Mouse (Mus musculus): ENCODE results near the gene Txlnb. TPM values are rescaled to one million over a fixed set of nuclear protein-coding genes. Genes with fewer than 3 reads are reported as not detected.
"Not testable (repeated sequence)": the region's sequence is repeated elsewhere in the genome, so short reads cannot be mapped to it uniquely, and the experiment has no call there.

The Txlnb gene
- polyA plus RNA-seq (2012; rRNA removed) = 0.19 and 0.27 TPM in 2 replicates

GRCm38 (mm10) chr10:17795767-17796631 is at the start of gene Txlnb:
Txlnb (plus strand) TSS chr10:17796226.
- DNase-seq (ENCODE audit: low read depth) = no peak

DNA sequence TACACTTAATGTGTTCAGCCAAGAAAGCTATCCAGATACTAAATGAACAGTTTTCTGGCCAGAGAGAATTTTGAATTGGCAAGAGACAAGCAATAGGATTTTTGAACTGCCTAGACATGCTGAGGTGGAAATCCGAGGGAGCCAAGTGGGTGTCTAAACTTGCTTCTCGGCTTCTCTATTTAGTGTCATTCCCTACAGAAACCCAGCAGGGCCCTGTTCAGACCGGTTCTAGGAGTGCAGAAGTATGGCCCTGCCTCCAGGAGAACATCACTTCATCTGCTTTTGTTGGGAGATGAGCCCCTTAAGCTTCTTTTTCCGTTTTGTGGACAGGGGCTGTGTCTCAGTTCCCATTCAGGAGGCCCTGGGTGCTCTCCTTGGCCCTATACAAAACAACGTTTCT is 43.5 kb upstream of the Txlnb start:
- peak; percentile 77 for DNase-seq (ENCODE audit: low read depth)

GRCm38 (mm10) chr10:17759772-17760171 is 36.3 kb upstream of the Txlnb start:
- no peak for DNase-seq (ENCODE audit: low read depth)

GRCm38 (mm10) chr10:17760750-17761613 is 35.0 kb upstream of the Txlnb start:
- no peak for DNase-seq (ENCODE audit: low read depth)

DNA sequence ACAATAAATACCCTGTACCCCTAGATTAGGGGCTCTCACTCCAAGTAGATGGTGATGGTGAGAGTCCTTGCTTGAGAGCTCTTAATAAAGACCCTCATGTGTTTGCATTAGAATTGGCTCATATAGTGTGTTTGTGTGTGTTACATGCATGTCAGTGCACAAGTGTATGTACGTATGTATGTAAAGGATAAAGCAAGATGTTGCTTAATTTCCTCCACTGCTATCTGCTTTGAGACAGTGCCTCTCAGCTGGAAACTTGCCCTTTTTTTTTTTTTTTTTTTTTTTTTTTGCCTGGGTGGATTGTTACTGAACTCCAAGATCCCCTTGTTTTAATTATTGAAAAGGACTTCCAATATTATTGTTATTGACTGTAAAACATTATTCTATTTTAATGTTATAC is 34.4 kb upstream of the Txlnb start:
- no peak for DNase-seq (ENCODE audit: low read depth)

DNA sequence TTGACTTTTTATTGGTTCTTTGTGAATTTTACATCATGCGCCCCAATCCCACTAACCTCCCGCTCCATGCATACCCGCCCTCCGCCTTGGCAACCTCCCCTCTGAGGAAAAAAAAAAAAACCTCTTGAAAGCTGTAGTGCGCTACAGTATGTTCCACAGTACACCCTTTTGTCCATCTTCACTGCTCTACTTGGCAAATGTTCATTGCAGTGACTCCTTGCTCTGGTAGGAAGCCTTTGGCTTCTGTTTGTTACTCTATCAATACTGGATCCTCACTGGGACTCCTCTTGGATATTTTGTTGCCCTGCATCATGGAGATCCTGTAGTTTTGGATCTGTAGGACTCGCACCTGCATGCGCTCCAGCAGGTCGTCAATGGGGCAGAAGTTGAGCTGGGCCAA is 33.1 kb upstream of the Txlnb start:
- DNase-seq (ENCODE audit: low read depth) = no peak

GRCm38 (mm10) chr10:17769856-17770255 is 26.2 kb upstream of the Txlnb start:
- DNase-seq (ENCODE audit: low read depth) = no peak

- no peak for DNase-seq (ENCODE audit: low read depth)
These were observed 23.7 kb upstream of the Txlnb start for GRCm38 (mm10) chr10:17772364-17772763.

- DNase-seq (ENCODE audit: low read depth) = no peak
These were observed 21.7 kb upstream of the Txlnb start for GRCm38 (mm10) chr10:17774366-17774765.

GRCm38 (mm10) chr10:17775079-17775478 is 20.9 kb upstream of the Txlnb start:
- no peak for DNase-seq (ENCODE audit: low read depth)

GRCm38 (mm10) chr10:17776684-17777083 is 19.3 kb upstream of the Txlnb start:
- not testable (repeated sequence) for DNase-seq (ENCODE audit: low read depth)

GRCm38 (mm10) chr10:17786771-17787170 is 9.3 kb upstream of the Txlnb start:
- DNase-seq (ENCODE audit: low read depth) = no peak

- DNase-seq (ENCODE audit: low read depth) = no peak
These were observed 8.1 kb upstream of the Txlnb start for GRCm38 (mm10) chr10:17787938-17788337.

GRCm38 (mm10) chr10:17788347-17788746 is 7.7 kb upstream of the Txlnb start:
- DNase-seq (ENCODE audit: low read depth) = no peak

- DNase-seq (ENCODE audit: low read depth) = no peak
These were observed 2.1 kb upstream of the Txlnb start for GRCm38 (mm10) chr10:17793926-17794325.

- no peak for DNase-seq (ENCODE audit: low read depth)
These were observed 1.6 kb upstream of the Txlnb start for GRCm38 (mm10) chr10:17794443-17794842.

DNA sequence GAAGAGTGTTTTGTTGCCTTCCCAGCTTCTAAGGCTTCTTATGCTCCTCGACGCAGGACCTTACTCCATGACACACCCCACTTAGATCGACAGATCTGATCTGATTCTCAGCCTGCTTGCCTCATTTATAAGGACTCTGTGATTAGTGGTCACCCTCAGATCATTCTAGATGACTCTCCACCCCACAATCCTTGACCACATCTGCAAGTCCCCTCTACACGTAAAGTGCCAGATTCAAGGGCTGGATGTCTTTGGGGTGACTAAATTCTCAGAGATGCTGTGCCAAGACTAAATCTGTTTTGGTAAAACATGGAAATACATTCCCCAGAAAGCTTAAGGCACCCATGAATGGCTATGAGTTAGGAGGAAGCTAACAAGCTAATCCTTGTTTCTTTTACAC is 799 bp upstream of the Txlnb start:
- no peak for DNase-seq (ENCODE audit: low read depth)

DNA sequence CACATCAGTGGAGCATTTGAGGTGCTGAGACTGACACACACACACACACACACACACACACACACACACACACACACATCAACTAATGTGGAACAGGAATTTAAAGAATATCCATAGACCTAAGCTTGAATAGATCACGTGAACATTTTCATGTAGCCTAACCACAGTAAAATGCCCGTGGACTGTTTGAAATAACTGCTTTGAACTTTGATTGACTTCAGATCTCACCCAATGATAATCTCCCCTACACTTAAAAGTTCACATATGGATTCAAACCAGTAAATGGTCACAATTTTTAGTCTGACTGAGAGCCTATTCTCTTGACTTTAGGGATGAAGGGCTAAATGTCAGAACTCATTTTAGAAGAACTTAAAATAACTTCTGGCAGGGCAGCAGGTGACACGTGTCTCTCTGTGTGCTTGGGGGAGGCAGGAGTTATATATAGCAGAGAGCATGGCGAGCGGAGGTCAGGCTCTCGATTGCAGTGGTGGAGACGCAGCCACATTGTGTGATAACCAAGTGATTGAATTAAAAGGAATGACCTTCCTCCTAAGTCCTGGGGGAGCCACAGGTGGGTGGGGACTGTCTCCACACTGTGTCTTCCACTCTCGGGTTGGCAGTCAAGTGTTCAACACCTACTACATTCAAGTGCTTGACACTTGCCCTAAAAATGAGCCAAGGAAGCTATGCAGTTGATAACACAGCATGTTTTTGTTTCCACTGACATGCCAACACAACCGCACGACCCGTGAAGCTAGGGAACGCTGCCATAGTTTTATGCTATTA is 1.0 kb downstream of the Txlnb start:
- DNase-seq (ENCODE audit: low read depth) = no peak

DNA sequence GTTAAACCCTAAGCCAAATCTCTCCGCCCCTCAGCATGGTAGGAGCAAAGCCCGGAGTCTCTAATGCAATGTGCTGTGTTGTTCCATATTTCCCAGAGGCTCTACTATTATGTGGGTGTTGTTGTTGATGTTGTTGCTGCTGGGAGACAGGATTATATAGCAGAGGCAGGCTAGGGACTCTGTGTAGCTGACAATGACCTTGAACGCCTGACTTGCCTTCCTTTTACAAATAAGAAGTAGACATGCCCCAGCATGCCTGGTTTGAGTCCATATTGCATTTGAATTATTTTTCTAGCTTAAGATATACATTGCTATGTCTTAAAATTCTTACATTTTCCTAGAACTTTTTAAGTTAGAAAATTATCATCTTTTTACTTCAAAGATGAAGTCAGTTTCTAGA is 1.7 kb downstream of the Txlnb start:
- DNase-seq (ENCODE audit: low read depth) = no peak

- DNase-seq (ENCODE audit: low read depth) = no peak
These were observed 5.8 kb downstream of the Txlnb start for GRCm38 (mm10) chr10:17801788-17802187.

- no peak for DNase-seq (ENCODE audit: low read depth)
These were observed 12.5 kb downstream of the Txlnb start for GRCm38 (mm10) chr10:17808526-17808925.

DNA sequence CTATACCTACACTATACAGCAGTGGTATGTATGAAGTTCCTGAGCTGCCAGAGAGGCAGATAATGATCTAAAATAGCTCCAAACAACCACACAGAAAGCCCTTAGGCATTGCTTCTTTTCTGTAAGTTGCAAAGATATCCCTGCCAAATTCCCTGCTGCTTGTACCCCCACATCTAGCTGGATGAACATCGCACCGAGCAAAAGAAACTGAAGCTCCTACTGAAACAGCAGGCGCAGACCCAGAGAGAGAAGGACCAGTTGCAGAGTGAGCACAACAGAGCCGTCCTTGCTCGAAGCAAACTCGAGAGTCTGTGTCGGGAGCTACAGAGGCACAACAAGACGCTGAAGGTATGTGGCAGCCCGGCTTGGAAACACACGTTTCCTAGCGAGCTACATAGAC is 19.0 kb downstream of the Txlnb start:
- no peak for DNase-seq (ENCODE audit: low read depth)
